Mouse (Mus musculus): ENCODE results near the gene Ly6g6c.
A peak's percentile ranks its signal among the peaks of the same experiment; 100 is the strongest.

Gene Ly6g6c

GRCm38 (mm10) chr17:35102299-35102698 lies 37.1 kb downstream of the Ly6g6c start:
- ATAC-seq (ENCODE audit: insufficient number of reproducible peaks, low FRiP score, low TSS enrichment): no peak

GRCm38 (mm10) chr17:35103221-35103690 lies 38.1 kb downstream of the Ly6g6c start:
- ATAC-seq (ENCODE audit: insufficient number of reproducible peaks, low FRiP score, low TSS enrichment): no peak

- no peak for ATAC-seq (ENCODE audit: insufficient number of reproducible peaks, low FRiP score, low TSS enrichment)
Observed at GRCm38 (mm10) chr17:35104079-35104478, 38.9 kb downstream of the Ly6g6c start.

GRCm38 (mm10) chr17:35104754-35105153 lies 39.6 kb downstream of the Ly6g6c start:
- no peak for ATAC-seq (ENCODE audit: insufficient number of reproducible peaks, low FRiP score, low TSS enrichment)

GRCm38 (mm10) chr17:35105740-35106389 lies 40.7 kb downstream of the Ly6g6c start:
- ATAC-seq (ENCODE audit: insufficient number of reproducible peaks, low FRiP score, low TSS enrichment): peak; percentile 34; the same call in 1 of the 2 replicates

GRCm38 (mm10) chr17:35106522-35106921 lies 41.3 kb downstream of the Ly6g6c start:
- ATAC-seq (ENCODE audit: insufficient number of reproducible peaks, low FRiP score, low TSS enrichment): no peak

- peak; percentile 50; the same call in 1 of the 2 replicates for ATAC-seq (ENCODE audit: insufficient number of reproducible peaks, low FRiP score, low TSS enrichment)
Observed at GRCm38 (mm10) chr17:35108097-35108496, 42.9 kb downstream of the Ly6g6c start, which contains the start of gene Ly6g5c. Gene Ly6g5c, plus strand, starts transcription at chr17:35108279.

GRCm38 (mm10) chr17:35111774-35112173 lies 46.6 kb downstream of the Ly6g6c start:
- ATAC-seq (ENCODE audit: insufficient number of reproducible peaks, low FRiP score, low TSS enrichment): no peak

GRCm38 (mm10) chr17:35115046-35116019 lies 50.1 kb downstream of the Ly6g6c start, which contains the start of gene Ly6g5b:
Gene Ly6g5b, minus strand, starts transcription at chr17:35115428.
- ATAC-seq (ENCODE audit: insufficient number of reproducible peaks, low FRiP score, low TSS enrichment): no peak
